Mouse (Mus musculus) layer of hippocampus, adult 9-10 months (tissue): ENCODE data around the gene Camta1.

Source experiments
- DNase-seq: peaks from one replicate; pipeline ENCODE4 v3.0.0; 2022; ENCODE audit warnings: low spot score

Camta1 gene

DNA sequence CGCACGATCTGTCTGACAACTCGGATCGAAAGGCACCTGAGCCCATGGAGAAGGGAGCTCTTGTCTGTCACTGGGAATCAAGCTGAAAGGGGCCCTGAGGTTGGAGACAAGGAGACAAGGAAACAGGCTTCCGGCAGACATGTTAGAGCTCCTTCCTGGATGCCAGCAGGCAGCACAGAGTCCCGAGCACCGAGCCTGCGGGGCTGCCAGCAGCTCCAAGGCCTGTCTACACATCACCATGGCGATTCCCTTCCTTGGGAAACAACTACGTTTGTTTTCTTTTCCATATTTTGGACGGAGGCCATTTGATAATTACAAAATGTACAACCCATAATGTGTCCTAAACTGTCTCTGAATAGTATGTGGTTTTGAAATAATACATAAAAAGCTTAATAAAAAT lies 122.8 kb downstream of the Camta1 start:
- DNase-seq: no peak

GRCm38 (mm10) chr4:151738280-151738679 lies 123.4 kb downstream of the Camta1 start:
- DNase-seq: no peak

- DNase-seq: no peak
These were observed 129.0 kb downstream of the Camta1 start for GRCm38 (mm10) chr4:151732668-151733067.

- no peak for DNase-seq
These were observed 131.5 kb downstream of the Camta1 start for GRCm38 (mm10) chr4:151730037-151730759.

DNA sequence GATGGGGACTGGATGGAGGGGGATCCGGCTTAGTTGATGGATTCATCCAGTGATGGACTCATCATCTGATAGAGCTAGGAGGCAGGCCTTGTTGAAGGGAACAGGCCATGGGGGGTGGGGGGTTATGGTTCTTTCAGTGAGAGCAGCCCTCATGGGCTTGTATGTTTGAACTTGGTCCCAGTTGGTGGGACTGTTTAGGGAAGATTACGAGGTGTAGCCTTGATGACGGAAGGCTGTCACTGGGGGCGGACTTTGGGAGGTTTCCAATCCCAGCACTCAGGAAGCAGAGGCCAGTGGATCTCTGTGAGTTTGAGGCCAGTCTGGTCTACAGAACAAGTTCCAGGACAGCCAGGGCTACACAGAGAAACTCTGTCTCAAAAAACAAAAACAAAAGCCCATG lies 132.6 kb downstream of the Camta1 start:
- no peak for DNase-seq

GRCm38 (mm10) chr4:151728391-151729065 lies 133.1 kb downstream of the Camta1 start:
- no peak for DNase-seq

- DNase-seq: no peak
These were observed 135.3 kb downstream of the Camta1 start for GRCm38 (mm10) chr4:151726396-151726795.

GRCm38 (mm10) chr4:151724897-151725296 lies 136.8 kb downstream of the Camta1 start:
- DNase-seq: no peak

- no peak for DNase-seq
These were observed 140.8 kb downstream of the Camta1 start for GRCm38 (mm10) chr4:151720722-151721467.

DNA sequence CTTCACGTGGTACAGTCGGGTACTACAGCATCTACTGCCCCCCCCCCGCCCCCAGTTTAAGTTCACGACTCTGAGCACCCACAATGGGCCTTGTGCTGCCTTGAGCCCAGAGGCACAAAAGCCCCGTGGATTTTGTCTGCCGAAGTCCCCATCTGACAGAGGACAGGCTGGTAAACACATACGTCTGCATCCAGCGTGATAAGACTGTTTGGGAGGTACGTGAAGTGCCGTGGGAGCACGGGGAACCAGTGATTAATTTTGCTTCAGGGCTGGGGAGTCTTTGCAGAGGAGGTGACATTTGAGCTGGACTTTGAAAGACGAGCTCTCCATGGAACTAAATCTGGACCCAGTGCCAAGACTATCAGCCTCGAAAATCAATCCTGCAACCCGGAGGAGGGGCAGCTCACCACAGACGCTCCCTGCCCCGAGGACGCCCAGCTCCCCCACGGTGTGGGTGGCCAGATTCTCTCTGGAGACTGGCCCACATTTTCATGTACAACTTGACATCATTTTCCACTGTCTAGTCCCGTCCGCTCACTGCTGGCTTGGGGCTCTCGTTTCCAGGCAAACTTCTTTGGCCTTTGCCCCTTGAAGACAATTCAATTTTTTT lies 142.7 kb downstream of the Camta1 start:
- no peak for DNase-seq

GRCm38 (mm10) chr4:151717864-151718263 lies 143.8 kb downstream of the Camta1 start:
- DNase-seq: no peak

- no peak for DNase-seq
These were observed 148.0 kb downstream of the Camta1 start for GRCm38 (mm10) chr4:151713714-151714113.

GRCm38 (mm10) chr4:151711406-151711805 lies 150.3 kb downstream of the Camta1 start:
- no peak for DNase-seq

DNA sequence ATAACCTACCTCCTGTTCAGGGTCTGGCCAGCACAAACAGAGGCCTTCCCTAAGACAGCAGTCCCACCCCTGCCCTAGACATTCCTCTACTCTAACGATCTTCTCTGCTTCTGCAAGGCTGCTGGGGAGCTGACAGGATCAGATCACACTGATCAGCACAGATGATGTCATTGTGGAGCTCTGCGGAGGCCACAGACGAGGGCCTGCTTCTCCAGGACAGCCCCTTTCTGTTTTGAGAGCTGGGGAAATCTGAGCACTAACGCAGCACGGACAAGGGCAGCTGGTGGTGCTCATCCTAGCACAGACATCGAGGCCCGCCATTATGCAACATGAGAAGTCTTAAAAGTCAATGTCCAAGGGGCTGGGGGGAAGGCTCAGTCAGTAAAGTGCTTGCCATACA lies 151.2 kb downstream of the Camta1 start:
- DNase-seq: no peak

DNA sequence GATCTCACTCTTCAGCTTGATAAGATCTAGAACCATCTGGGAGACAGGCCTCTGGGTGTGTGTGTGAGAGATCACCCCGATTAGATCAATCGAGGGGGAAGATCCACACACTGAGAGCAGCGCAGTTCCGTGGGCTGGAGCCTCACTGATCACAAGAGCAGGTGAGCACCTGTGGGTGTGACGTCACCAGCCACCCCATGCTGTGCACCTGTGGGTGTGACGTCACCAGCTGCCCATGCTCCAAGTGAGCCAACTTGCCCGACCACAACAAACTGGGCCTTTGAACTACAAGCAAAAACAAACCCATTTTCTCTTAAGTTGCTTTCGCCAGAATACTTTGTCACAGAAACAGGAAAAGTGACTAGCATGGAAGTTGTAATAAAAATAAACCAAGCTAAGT lies 152.4 kb downstream of the Camta1 start:
- DNase-seq: no peak

GRCm38 (mm10) chr4:151703069-151703735 lies 158.5 kb downstream of the Camta1 start:
- no peak for DNase-seq

DNA sequence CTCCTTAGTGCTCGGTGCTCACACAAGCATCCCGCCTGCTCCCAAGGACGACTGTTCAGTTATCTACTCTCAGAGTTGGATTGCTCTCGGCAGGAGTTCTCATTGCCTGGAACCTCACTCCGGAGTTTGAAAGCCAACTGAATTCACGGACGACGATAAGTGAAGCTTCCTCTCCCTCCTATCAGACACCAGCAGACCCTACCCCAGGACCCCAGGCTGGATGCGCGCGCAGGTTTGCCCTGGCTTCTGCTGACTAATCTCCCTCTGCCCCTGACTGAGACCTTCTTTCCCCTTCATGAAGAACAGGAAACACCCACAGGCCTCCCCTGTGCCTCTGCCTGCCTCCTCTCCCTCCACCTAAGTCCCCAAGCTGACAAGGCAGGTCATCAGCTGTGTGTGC lies 159.2 kb downstream of the Camta1 start:
- no peak for DNase-seq

GRCm38 (mm10) chr4:151695984-151696383 lies 165.7 kb downstream of the Camta1 start:
- DNase-seq: no peak

DNA sequence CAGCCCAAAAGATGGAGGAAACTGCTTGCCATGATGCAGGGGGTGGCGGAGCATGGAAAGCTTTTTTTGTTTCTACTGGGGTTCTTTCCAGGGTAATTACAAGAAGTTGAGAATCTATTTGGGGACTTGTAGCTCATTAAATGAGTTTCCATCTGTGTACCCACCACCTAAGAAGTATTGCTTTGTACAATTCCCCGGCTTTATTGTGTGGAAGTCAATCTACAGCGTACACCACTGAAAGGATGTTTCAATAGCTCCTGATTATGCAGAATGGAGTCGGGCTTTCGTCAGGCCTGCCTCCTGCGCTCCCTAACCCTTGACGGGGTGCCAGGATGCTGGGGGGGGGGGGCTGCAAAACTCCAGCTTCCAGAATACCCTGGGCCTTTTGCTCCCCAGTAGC lies 167.1 kb downstream of the Camta1 start:
- DNase-seq: no peak

DNA sequence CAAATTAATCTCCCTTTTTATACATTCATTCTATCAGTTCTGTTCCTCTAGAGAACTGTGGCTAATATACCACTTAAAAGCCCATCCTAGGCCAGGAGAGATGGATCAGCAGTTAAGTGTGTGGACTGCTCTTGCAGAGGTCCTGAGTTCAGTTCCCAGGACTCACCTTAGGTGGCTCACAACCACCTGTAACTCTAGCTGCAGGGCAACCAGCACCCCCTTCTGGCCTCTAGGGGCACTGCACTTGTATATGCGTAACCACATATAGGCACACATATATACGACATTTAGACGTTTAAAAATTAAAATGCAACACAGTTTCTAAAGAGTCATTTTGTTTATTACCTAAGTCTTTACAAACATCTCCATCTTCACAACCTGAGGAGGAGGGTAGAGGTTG lies 167.6 kb downstream of the Camta1 start:
- DNase-seq: no peak

DNA sequence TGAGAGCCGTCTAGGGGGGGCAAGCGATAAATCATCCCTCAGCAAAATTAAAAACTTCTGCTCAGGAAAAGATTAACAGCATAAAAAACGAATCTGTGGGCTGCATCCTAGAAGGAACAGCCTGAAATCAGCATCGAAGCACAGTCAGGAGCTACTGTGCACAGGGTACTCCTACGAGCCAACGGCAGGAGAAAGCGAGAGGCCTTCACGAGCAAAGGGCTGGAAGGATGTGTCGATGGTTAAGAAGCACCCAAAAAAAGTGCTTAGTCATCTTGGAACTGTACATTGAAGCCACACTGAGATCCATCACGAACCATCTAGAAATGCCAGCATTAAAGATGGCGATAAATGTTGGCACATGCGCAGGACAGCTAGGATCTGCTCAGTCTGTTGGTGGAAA lies 171.6 kb downstream of the Camta1 start:
- no peak for DNase-seq

- no peak for DNase-seq
These were observed 173.5 kb downstream of the Camta1 start for GRCm38 (mm10) chr4:151688206-151688605.
